Mouse (Mus musculus) retina, adult 2 months (tissue): ENCODE results near the gene BC107364.
"Not testable (repeated sequence)": the region's sequence is repeated elsewhere in the genome, so short reads cannot be mapped to it uniquely, and the experiment has no call there.

Source experiments
- DNase-seq: peaks from one replicate; pipeline ENCODE4 v3.0.0-alpha.2; 2012; ENCODE audit warnings: low read depth, low spot score

Gene BC107364

DNA sequence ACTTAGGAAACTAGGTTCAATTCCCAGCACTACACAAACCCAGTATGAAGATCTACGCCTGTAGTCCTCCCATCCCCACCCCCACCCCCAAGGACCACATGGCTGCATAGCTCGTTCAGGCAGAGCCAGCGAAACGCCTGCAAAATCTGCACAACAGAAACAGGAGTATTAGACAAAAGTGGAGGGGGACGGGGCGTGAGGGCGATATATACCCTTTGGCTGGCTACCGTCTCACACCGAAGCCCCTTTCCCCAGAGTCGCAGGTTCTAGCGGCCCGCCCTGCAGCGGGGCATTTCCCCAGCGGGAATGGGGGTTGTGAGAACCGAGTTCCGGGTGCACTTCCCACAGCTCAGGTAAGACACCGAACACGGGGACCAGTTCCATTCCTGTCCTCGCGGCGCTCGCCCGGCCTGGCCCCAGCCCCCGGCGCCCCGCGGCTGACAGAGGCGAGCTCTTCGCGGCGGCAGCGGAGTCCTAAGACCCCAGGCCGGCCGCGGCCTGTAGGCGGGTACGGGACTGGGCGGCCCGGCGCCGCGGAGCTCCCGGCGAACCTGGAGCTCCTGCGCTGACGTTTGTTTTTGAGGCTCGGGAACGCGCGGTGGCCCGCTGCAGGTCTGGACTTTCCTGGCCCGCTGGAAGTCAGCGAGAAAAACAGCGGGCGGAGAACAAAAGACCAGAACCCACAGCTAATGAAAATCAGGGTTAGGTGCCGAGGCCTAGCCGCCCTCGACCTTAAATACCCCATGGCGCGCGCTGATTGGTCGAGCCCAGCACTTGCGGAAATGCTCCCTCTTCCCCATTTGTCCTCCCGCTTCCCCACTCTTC lies 37.8 kb downstream of the BC107364 start:
- DNase-seq: peak; percentile 20

DNA sequence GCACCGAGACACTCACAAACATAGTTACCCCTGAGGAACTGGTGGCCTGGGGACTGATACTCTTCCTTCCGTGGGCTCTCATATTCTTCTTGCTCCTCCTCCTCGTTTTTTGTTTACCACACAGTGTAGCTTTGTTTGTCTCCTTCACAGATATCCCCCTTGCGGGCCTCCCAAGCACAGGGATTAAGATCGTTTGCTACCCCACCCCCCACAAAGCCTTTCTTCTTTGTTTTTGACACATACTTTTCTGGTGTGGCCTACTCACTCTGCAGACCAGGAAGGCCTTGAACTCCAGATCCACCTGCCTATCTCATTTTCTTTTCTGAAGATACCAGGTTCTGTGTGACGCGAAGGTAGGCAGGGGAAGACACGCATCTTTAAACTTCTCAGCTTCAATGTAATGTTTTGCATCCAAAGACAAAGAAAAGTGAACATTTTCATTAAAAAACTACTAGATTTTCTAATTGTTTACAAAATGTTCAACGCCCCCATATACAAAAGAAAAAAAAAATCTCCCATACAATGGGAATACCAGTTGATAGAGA lies 38.5 kb downstream of the BC107364 start:
- no peak for DNase-seq

DNA sequence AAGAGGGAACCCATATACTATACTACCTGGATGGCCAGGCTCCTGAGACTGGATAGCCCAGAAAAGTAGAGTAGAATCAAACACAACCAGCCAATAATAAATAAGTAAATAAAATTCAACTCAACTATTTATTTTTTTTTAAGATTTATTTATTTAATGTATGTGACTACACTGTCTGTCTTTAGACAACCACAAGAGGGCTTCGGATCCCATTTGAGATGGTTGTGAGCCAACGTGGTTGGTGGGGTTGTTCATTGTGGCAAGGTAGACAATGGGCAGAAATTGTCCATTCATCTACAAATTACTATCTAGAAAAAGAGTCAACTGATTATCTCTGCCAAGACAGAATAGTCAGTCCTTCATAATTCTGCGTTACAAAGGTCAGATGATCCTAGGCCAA lies 40.3 kb downstream of the BC107364 start:
- DNase-seq: no peak

DNA sequence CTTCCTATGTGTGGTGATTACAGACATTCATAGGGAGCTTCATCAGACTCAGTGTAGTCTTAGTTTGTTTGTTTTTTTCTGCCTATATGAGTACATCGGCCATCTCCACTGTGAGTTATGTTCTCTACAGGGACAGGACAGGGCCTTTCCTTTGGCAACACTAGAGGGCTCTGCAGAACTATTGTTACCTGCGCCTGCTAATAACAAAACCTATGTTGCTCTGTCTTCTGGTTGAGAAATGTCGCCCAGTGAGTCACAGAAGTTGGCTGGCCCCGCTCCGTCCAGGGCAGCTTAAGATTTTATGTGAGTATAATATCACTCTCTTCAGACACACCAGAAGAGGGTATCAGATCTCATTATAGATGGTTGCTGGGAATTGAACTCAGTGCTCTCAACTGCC lies 41.1 kb downstream of the BC107364 start:
- no peak for DNase-seq

DNA sequence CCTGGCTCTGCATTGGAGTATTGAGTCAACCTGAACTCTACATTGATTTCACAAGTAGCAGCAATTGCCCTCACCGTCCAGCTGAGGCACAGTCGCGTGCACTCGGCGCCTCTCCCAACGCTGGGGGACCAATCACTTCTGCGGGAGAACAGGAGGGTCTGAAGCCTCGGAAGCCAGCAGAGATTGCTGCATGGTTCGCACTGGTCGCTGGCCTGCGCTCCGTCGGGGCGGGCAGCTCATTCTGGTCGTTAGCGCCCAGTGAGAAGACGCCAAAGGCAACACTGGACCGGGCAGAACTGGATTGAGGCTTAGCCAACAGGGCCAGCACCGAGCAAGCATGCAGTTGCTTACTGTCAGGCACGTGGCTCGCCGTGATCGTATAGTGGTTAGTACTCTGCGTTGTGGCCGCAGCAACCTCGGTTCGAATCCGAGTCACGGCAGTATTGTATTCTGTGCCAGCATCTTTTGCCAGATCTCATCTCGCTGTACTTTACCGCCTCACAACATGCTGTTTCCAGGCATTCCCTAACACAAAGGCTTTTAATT lies 42.3 kb downstream of the BC107364 start:
- no peak for DNase-seq

DNA sequence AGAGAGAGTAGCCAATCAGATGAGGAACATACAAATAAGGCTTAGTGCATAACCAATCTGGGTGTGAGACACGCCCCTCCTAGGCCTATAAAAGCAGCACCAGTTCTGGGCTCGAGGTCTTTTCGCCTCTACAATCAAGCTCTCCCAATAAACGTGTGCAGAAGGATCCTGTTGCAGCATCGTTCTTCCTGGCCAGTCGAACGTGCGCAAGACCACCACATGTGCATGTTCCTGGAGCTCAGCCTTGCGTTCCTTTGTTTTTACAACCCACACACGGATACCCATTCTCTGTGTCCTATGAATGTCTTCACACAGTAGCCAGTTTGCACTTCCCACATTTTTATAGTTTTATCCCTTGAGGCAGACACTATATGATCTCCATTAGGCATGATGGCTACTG lies 44.0 kb downstream of the BC107364 start:
- DNase-seq: not testable (repeated sequence)

DNA sequence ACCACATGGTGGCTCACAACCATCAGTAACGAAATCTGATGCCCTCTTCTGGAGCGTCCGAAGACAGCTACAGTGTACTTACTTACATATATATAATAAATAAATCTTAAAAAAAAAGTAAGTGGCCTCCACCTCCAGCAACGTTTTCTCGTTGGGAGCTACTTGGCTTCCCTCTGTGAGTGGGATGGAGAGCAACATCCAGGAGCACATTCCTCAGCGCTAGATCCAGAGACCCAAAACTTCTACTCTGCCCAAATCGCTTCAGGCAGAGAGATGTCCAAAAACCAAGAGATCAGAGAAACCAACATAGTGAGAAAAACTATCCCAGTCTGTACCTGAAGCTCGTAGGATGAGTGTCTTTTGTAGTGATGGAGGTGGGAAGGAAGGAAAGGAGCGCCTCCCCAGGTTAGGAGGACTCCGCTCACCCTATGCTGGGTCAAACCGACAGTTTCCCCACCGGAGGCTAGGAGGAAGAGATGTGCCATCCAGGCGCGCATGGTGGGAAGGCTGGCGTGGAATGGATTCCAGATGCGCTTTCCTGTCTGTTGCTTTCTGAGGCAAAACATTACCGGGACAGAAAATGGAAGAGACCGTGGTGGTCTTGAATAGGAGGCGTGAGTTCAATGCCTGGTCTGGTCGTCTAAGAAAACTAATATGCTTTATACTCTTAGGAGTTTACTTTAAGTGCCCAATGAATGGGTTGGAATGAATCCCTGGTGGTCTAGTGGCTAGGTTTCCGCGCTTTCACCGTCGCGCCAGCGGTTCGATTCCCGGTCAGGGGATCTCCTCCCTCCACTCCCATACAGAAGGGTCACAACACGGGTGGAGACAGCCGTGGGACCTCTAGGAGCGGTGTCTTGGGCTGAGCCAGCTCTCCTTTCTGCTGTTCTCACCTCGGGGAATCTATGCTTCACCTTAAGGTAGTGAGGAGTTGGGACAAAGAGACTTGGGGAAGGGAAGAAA lies 46.3 kb downstream of the BC107364 start:
- DNase-seq: no peak

DNA sequence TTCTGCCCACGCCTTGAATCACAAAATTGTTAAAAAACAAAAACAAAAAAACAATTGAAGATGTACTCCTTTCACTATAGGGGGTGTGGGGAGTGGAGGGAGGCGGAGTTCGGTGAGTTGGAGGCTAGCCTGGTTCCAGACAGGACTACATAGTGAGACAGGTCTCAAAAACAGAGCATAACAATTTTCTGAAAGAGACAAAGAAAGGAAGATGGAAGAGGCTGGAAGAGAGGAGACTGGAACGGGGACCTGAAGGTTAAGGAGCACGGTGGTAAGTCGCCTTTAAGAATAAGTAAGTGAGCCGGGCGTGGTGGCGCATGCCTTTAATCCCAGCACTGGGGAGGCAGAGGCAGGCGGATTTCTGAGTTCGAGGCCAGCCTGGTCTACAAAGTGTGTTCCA lies 47.1 kb downstream of the BC107364 start:
- DNase-seq: no peak

DNA sequence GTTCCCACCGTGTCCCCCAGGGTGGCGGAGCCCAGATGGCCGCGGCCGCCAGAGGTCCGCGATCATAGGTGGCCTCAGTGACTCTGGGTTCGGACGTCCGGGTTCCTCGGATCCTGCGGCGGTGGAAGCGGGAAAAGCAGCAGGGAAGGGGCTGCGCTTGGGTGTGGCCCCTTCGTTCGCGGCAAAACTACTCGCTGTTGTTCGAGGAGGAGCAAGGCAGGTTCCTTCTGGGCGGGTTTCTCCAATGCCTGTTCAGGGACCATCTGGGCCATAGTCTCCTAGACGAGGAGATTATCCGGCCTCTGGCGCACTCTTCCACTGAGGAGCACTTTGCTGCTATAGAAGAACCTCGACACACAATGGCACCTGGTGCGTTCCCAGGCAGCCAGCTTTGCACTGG lies 47.7 kb downstream of the BC107364 start:
- DNase-seq: no peak

DNA sequence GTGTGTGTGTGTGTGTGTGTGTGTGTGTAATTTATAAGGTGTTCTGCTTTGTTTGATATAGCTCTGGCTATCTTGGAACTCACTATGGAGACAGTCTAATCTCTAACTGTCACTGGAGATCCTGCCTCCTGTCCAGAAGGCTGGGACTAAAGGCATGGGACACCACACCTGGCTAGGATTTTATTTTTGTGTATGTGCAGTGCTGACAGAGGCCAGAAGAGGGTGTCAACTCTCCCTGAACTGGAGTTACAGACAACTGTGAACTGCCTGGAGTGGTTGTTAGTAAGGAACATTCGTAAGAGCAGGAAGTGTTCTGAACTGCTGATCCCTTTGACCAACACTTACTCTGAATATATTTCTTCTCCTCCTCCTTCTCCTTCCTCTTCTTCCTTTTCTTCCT lies 49.1 kb downstream of the BC107364 start:
- DNase-seq: no peak

DNA sequence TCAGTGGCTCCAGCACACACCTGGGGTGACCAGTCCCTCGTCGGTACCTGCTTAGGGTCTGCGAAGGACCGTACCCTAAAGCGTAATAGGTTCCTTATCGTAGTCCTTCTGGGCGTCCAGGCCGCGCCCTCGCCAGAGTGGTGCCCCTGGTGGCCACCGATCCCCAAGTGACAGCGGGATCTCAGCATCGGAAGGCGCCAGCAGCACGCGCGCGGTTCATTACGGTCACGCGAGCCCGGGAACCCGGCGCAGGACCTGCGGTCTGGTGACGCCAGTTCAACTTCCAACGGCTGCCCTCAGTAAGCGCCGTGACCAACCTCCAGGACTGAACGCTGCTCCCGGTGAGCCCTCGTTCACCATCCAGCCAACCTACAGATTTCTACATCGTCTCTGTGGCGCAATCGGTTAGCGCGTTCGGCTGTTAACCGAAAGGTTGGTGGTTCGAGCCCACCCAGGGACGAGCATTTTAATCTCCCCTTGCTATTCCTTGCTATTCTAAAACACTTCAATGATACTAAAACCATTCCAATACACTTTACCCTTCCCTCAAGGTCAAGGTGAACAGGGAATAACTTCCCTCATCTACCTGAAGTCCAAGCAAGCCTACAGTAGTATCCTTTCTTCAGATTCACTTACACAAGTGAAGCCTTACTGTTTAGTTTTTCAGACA lies 50.1 kb downstream of the BC107364 start:
- no peak for DNase-seq

DNA sequence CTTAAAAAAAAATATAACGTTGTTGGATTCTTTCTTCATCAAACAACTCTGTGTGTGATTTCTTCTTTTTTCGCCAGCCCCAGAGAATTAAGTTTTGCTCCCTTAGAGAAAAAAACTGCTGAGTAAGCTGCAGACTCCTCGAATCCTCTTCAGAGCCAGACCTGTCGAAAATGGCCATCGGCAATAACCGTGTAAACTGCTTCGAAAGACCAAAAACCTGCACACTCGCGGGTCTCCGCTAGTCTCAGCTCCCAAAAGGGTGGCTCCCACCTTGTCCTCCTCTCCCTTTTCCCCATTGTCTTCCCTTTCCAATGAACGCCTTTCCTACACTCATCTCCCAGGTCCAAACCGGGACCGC lies 50.7 kb downstream of the BC107364 start:
- DNase-seq: no peak

DNA sequence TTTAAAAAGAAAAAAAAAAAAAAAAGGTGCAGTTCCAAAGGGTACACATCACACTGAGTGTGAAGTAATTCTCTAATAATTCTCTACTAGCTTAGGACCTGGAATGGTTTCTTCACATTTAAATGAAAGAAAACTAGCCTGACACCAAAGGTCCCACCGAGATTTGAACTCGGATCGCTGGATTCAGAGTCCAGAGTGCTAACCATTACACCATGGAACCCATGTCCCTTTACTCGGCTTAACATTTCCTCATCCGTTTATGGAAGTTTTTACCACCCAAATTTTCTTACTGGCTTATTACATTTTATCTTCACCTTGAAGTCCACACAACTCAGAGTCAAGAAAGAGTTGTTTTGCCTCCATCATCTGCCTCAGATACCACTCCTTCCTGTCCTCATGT lies 53.2 kb downstream of the BC107364 start:
- DNase-seq: no peak

DNA sequence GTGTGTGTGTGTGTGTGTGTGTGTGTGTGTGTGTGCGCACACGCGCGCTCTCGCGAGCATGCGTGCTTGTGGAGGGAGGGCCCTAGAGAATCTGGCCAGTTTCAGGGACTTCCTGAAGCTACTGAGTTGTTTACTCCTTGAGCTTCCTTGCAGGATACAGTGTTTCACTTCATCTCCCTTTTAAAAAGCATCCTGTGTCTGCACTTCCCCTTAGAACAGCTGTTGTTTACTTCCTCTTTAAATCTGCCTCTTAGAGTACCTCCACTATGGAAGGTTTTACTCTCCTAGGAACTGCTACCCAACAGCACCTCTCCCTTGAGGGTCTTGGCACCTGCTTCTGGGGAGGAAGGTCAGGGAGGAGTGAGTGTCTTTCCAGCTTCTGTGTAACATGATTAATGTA lies 55.2 kb downstream of the BC107364 start:
- DNase-seq: no peak

DNA sequence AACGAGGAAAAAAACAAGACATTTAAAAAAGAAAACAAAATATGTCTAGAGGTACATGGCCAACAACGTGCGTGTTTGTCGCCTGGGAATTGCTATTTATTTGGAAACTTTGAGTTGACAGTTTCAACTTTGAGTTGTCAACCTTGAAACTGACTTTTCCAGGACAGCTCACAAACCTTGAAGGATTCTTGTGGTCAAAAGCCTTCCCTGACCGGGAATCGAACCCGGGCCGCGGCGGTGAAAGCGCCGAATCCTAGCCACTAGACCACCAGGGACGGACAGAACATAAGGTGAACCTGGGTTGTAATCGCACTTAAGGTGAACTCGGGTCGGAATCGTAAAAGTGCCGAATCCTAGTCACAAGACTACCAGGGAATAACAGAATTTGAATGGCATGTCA lies 64.9 kb downstream of the BC107364 start:
- not testable (repeated sequence) for DNase-seq
